Mouse (Mus musculus): Measurements from ENCODE around the gene Gm906. TPM values are rescaled to one million over a fixed set of nuclear protein-coding genes. Genes with fewer than 3 reads are reported as not detected.

Gm906 gene
- polyA plus RNA-seq, 1 experiment from 2014 or later: not detected

Small RNA genes lying within 50 kb of the gene (microRNA-seq; reads per million reads assigned to microRNA genes)
- not detected for gene Gm24017

Other genes starting within 250 kb of the Gm906 start
- gene Fbxw17, start 167.6 kb upstream of the Gm906 start, polyA plus RNA-seq (2014; fragmentation: Nextera tagmentation; extraction: Ambion mirVana): 23.6 and 27.2 TPM in 2 replicates
- gene Gm47429, start 193.6 kb upstream of the Gm906 start, polyA plus RNA-seq (2014; fragmentation: Nextera tagmentation; extraction: Ambion mirVana): not detected in 2 replicates
- gene Nutm2, start 217.0 kb upstream of the Gm906 start, polyA plus RNA-seq (2014; fragmentation: Nextera tagmentation; extraction: Ambion mirVana): not detected in 2 replicates